Mouse (Mus musculus) layer of hippocampus, postnatal 36 days (tissue): ENCODE results near the gene Gramd4. TPM values are rescaled to one million over a fixed set of nuclear protein-coding genes. Genes with fewer than 3 reads are reported as not detected.

ENCODE experiments used
- DNase-seq, 2 experiments: peaks; one replicate each; pipeline ENCODE4 v3.0.0; 2022
- total RNA-seq, 2 experiments: library from RNA; stranded (reverse); gene quantifications; 2 replicates each; pipeline ENCODE4 v1.2.3; 2021

Gramd4 gene
- total RNA-seq, 2 experiments from 2014 or later: 25.4 to 30.9 TPM

DNA sequence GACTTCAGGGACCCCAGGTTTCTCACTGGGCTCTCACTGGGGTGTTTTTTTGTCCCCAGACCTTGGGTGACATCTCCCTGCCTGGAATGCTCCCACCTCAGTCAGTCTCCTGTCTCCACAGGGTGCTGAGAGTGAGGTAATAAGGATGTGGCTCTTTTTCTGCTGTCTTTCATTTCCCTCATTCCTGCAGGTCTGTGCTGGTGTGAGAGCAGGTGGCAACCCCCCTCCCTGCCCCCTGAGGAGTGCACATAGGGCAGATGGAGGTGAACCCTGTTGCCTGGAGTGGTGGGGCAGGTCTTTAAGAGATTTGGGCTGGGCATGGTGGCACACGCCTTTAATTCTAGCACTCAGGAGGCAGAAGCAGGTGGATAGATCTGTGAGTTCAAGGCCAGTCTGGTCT, 13.7 kb downstream of the Gramd4 start:
- no peak for DNase-seq

DNA sequence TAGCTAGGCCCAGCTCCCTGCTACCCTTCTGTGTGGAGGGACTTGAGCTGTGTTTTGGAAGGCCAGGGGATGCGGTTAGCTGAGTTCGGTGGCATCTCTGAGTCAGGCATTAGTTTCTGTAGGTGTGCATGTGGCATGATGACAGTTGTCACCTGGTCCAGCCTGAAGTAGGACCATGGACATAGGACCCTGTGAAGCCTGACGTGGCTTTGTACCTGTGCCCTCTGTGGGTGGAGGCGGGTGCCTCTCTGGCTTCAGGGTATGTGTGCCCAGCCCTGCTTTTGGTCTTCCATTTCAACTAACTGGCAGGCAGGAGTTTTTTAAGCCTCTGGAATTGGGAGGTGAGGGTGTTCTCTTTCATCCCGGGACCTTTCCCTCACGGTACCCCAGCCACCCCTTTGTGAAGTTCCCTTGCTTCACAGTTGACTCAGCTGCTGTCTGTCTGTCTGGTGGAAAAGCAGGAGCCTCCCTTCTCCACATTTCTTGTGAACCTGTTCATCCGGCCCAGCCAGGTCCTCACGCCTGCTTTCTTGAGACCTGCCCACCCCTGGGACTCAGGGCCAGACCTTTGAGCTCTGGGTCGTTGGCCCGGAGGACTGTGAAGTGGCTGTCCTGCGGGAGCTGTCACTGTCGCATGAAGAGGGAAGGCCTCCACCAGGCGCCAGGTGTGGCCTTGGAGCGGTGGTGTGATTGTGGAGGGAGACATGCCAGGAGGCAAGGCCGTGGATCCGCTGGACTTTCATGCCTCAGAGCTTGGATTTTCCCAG, 16.9 kb downstream of the Gramd4 start:
- no peak for DNase-seq

DNA sequence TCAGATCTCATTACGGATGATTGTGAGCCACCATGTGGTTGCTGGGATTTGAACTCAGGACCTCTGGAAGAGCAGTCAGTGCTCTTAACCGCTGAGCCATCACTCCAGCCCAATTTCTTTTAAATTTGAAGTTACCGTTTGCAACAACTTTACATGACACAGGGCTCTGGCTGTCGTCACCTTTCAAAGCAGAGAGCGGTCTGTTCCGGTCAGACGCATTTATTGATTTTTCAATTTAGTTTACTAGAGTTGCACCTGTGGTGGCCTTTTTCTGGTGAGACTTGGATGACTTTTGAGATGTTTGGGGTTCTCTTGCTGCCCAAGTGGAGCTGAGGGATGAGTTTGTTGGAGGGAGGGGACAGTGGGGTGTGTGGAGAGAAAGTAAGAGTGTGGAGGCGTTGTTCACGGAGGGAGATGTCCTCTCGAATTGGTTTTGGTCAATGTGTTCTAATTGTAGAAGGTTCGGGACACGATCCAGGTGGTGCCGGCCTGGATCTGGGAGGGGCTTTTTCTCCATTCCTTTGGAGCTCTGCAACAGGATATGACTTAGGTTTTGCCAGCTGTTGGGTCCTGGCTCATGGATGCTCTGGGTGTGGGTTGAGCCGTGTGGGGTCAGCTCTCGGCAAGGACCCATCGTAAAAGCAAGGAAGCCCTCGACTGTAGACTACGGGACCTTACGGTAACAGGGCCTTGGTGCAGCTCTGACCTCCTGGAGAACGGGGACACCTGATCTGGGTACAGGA, 18.0 kb downstream of the Gramd4 start:
- no peak for DNase-seq

DNA sequence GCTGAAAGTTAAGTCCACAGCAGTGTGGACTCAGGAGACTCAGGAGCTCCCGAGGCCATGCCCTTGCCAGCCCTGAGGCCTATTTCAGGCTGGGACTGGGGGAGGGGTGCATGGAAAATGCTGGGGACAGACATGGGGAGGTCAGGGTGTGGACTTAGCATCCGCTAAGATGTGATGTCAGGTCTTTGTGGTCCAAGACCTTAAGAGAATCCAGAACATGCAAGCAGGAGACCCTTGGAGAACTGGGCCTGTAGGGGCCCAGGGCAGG, 18.5 kb downstream of the Gramd4 start:
- DNase-seq: no peak

DNA sequence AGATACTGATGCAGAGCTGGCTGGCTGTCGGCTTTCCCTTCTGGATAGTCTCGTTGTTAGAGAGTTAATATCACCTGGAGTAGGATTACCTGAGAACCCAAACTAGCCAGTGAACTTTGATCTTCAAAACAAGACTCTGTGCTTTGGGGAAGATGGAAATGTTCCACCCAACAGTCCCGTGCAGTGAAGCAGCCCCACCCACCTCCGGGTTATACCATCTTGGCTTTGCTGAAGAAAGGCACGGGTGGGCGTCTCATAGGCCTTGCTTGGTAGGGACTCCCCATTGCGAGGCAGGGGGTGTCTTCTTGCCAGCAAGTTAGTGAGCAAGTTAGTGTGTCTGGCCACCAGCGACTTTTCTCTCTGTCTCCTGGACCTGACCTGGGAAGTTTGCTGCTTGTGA, 18.9 kb downstream of the Gramd4 start:
- no peak for DNase-seq

DNA sequence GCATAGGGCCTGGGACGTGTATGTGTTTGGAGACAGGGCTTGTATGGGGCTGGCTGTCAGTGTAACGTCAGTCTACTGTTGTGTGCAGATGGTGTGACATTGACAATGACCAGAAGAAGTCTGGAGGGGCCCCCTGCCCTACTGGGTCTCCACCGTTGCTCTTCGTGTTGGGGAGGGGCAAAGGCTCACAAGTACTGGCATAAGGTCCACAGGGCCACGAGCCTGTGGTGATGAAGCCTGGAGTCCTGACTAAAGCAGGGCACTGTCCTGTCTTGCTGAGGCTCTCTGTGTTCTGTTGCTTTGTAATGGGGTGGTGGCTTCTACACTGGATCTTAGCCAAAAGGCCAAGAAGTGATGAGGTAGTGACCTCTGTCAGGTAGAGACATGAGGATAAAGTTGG, 20.4 kb downstream of the Gramd4 start:
- DNase-seq: no peak

DNA sequence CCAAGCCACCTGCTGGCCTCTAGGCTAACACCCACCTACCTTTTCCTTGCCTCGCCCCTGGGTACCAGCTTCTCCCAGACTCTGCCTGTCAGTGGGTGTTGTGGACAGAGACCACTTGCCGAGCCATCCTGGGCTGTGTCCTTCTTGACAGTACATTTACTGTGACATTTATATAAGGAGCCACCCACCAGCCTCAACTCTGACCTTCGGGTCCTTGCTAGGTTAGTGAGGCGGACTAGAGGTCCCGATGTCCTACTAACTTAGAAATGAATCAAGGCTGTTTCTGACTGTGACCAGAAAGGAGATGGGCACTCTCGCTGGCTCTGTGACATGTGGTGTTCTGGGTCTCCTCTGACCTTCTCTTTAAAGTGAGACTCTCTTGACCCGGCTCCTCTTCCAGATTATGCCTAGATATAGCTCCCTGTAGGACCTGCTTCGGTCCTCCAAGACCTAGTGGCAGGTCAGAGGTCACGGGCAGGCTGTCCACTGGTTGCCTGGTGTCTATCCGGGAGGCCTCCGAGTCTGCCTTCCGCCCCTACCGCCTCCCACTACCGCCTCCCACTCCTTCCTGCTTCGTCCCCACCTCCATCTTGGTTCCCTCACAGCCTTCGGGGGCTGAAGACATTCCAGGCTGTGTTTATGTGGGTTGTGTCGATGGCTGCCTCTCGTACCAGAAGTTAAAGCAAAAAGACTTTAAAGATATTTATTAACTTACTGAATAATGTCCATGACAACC, 21.2 kb downstream of the Gramd4 start:
- DNase-seq: no peak

DNA sequence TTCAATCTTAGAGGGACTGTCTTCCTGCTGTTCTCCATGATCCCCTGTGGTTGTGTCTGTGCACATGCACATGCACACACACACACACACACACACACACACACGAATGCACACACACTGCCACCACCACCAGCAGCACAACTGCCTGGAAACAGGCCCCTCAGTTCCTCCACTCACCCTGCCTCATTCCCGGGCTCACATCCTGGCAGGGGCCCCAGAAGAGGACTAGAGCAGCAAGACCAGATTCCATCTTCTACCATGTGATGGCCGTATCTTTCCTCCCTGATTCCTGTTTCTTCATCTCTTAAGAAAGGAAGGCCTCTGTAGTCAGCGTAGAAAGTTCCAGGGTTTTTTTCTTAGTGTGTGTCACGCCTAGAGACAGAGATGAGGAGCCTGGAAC, 22.0 kb downstream of the Gramd4 start:
- no peak for DNase-seq

DNA sequence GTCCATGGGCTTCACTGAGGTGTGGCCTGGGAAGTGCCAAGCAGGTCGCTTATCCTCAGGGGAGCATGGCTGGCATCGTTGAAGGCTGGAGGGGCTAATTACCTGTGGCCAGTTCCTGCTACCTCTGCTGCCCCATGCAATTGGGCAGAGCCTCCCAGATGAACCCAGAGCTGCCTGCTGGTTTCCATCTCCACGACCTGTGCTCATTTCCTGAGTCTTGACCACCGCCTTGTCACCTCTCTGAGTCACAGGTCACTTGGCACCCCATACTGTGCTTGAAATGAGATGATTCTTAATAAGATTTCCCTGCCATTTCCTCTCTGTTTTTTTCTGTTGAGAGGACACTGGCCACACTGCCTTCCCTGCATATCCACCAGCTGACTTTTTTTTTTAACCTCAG, 22.4 kb downstream of the Gramd4 start:
- DNase-seq: no peak

DNA sequence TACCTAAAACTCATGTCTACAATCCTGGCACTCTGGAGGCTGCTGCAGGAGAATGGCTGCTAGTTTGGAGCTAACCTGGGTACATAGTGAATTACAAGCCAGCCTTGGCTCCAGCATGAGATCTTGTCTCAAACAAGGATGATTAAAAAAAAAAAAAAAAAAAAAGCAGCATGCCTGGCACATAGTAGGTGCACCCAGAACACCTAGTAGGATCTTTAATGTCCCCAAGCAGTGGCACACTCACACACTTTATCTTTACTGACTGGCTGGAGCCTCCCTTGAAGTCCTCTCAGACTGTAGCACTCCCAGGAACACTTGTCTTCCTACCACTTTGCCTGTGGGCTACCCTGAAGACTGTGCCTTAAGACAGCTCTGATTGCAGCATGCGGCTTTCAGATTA, 22.9 kb downstream of the Gramd4 start:
- DNase-seq: no peak

DNA sequence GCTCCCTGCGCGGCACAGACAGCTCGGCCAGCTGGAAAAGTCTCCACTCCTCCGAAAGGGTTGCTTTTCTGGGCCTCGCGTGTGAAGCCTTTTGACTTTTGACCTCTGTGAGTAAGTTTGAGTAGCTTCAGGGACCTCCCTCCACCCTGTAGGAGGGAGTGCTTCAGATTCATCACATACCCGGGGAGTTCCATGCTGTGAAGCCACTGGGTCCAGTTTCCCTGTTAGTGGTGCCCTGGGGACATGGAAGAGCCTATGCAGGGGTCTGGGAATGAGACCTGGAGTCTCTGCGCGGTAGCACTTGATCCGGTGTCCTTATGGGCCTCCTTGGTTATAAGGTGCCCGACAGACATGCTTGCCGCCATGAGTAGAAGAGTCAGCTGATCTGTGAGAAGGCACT, 24.2 kb downstream of the Gramd4 start:
- no peak for DNase-seq

DNA sequence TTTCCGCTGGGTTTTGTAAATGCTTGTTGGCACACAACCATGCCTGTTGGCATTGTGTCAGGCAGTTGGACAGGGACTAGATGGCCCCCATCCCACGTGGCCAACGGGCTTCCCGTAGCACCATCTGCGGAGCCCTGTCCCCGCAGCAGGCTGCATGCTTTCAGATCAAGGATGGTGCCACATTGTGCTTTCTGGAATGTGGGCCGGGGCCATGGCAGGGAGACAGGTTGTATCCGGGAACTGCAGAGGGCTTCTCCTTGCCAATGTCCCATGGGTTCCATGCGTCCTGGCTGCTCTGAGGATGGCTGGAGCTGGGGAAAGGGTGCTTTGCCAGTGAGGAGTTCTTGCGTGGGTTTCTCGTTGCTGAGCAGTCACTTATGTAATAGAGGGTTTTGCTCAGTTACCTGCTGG, 25.1 kb downstream of the Gramd4 start:
- DNase-seq: peak; percentile 20 to 29

DNA sequence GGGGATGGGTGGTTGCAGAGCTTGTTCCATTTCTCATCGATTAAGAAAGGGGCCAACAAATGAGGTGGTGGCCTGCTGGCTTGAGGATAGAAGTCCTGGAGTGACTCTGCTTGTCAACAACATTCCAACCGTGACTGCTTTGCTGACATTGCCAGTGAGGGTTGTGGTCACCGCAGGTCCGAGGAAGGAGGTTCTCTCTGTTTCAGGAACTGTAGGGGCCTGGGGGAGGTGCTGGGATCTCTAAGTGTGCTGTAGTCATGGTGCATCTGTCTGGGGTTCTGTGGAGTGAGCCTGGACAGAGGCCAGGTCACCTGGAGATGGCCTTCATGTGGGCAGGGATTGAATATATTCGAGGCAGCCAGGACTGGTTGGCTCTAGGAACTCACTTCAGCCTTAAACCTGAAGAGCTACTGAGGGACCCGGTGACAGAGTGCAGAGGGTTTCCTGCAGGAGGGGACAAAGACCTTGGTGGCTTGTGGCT, 25.8 kb downstream of the Gramd4 start:
- no peak for DNase-seq

DNA sequence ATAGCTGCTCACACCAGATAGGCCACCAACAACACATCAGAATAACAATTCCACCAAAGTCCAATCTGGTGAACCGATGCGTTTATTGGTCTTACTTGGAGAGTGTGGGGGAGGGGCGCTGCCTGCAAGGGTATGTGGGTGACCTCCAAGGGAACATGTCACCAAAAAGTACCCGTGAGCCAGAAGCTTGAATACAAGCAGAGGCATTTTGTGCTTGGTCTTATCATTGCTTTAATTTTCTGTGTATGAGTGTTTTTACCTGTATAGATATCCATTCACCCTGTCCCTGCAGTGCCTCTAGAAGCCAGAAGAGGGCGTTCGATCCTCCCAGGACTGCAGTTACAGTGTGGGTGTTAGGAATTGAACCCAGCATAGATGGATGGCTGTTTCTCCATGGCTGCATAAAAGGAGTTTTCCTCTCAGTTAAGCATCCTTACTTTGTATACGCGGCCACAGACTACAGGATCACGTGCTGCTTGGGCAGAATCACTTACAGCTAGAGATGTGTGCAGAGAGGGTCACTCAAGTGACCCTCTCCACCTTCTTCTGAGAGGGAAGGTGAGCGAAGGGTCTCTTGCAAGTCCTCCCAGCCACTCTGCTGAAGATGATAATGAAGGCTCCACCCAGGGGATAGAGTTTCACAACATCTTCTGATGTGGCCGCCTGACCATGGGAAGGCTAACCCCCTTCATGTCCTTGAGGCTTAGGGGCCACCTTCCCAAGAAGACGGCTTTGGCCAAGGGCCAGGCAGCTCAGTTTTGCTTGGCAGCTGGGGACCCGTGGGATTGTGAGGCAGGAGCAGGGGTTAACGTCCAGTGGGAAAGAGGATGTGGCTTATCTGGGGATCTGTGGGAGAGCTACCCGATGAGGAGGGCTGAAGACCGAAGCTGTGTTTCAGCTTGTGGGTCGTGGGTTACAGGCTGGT, 28.1 kb downstream of the Gramd4 start:
- peak in 1 of 2 experiments; percentile 29 for DNase-seq

DNA sequence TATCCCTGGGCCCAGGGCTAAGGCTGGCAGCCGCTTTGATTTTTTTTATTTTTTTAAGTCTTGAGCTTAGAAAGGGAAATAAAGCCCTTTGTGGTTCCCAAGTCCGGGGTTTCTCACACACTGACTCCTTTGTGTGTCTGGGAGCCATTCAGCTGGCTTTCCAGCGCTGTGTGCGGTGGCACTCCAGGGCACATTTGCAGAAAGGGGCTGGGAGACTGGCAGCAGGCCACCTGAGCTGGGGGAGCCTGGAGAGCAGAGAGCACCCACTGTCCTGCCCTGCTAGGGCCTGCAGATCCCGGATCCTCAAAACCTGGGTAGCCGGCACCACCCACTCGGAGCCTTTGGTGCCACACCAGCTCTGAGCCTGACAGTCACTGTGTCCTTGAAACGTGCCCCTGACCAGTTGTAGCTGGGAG, 28.8 kb downstream of the Gramd4 start:
- peak; percentile 68 to 77 for DNase-seq

DNA sequence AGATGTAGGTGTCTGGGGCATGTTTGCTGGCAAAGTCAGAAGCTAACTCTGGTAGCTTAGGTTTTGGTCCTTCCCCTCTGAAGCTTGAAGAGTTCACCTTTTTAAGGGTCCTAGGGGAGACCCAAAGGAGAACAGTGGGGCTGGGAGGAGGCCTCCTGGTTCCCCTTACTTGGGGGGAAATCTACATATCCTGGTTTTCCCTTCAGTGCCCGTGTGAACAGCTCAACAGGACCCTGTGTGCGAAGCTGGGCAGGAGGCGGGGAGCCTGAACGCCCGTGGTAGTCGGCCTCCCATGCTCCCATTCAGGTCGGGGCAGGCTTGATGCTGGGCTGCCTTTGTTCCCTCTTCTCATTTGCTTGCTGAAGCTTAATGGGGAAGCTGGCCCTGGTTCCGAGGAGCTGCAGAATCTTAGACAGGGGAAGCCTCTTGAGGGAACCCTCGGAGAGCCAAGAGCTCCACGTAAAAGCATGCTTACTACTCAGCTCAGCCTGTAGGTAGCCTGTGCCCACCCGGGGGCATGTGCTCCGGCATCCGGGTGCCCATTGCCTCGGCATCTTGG, 30.2 kb downstream of the Gramd4 start:
- DNase-seq: peak in 1 of 2 experiments; percentile 39

DNA sequence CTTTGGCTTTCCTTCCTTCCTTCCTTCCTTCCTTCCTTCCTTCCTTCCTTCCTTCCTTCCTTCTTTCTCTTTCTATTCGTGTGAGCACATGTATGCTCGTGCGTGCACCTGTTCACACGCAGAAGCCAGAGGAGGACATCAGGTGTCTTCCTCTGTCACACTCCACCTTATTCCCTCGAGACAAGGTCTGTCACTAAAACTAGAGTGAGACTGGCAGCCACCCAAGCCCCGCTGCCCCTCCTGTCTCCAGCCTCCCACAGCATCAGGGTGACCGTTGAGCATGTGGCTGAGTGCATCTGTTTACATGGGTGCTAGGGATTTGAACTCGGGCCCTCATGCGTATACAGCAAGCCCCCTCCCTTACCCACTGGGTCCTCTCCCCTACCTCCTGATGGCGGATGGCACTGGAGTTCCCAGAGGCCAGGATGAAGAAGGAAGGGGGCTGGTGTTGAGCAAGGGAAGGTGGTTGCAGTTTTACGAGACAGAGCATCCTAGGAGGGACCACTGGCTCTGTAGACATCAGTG, 30.8 kb downstream of the Gramd4 start:
- DNase-seq: no peak

DNA sequence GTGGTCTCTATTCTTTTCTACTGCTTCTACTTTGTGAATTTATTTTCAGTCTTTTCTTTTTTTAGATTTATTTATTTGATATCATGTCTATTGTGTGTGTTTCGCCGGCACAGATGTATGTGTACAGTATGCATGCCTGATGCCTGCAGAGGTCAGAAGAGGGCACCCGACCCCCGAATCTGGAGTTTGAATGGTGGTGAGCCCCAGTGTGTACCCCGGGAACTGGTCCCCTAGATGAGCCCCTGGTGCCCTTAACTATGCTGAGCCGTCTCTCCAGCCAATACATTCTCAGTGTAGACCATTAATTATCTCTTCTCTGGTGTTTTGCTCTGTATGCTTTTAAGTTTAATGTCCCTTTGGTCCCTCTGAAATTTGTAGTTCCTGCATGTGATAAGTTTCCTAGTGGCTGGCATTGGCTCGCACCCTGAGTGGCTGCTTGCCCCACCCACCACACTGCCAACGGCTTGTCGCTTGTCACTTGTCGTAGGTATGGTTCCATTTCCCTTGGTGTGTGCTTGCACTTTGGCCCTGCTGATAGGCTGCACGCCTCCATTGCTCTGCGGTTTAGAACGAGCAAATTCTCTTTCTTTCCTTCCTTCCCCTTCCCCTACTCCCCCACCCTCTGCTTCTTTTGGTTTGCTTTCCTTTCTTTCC, 31.7 kb downstream of the Gramd4 start:
- no peak for DNase-seq

DNA sequence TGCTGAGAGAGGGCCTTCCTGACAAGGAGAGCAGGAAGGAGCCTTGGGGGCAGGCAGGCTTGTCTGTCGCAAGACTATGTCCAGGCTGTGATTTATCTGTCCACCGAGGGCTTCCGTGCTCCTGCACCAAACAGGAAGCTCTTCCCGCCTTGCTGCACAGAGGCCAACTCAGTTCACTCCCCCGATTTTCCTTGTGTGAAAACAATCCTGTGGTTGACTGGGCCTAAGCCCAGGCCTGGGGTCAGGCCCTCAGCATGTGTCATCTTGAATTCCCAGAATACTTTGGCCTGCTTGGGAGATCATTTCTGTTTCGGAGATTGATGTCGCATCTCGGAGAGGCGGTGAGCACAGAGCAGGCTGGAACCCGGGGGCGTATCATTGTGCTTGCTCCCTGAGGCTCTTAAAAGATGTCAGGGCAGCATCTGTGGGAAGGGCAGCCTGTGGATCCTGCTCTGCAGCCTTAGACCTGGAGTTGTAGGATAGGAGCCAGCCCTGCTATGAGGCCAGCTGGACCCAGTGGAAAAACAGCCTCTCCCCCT, 32.6 kb downstream of the Gramd4 start:
- no peak for DNase-seq

DNA sequence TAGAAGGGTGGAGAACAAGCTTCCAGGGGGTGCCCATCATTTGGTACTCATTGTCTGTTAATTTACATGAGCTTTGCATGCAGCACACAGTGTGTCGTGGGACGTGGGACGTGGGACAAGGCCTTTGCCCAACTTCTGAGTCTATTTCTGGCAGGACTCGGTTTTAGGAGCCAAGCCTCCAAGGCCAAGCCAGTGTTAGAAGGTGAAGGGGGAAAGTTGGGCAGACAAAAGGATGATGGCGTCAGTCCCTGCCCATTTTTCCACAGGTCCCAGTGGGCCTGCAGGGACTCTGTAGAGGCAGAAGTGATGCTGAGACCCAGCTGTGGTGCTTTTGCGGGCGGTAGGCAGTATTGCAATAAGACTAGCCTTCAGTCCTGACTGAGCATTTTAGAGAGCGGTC, 33.1 kb downstream of the Gramd4 start:
- no peak for DNase-seq
